Mouse (Mus musculus) liver, adult 2 months (tissue): Measurements from ENCODE around the gene Nptn. TPM values are rescaled to one million over a fixed set of nuclear protein-coding genes. Genes with fewer than 3 reads are reported as not detected.

Experiments
- DNase-seq: peaks from one replicate; pipeline ENCODE4 v3.0.0-alpha.2; 2011; ENCODE audit warnings: low read depth, low spot score; ENCODE audit errors: extremely low read depth
- H3K27ac ChIP-seq: fragments of 200-500 bp; replicated peaks from 2 replicates; pipeline ENCODE4 v1.5.1; 2012; ENCODE audit warnings: low read depth, mild to moderate bottlenecking, control low read depth, inconsistent platforms, low read length; ENCODE audit not compliant: insufficient read depth
- H3K27me3 ChIP-seq: fragments of 200-500 bp; 2 replicates; pipeline ENCODE4 v1.6.1; 2012; ENCODE audit warnings: mild to moderate bottlenecking, moderate library complexity, low read length, inconsistent platforms; ENCODE audit not compliant: control insufficient read depth, insufficient read depth
- H3K36me3 ChIP-seq: fragments of 200-500 bp; 2 replicates; pipeline ENCODE4 v1.6.1; 2012; ENCODE audit warnings: low read length, inconsistent platforms; ENCODE audit not compliant: control insufficient read depth, insufficient read depth
- H3K4me1 ChIP-seq: fragments of 200-500 bp; 2 replicates; pipeline ENCODE4 v1.6.1; 2011; ENCODE audit warnings: low read length; ENCODE audit not compliant: control insufficient read depth, insufficient read depth
- H3K4me3 ChIP-seq: fragments of 200-500 bp; 2 replicates; pipeline ENCODE4 v1.5.1; 2011; ENCODE audit warnings: low read depth, mild to moderate bottlenecking, control low read depth, low read length, moderate library complexity; ENCODE audit not compliant: insufficient read depth
- H3K79me2 ChIP-seq: fragments of 200-500 bp; 2 replicates; pipeline ENCODE4 v1.6.1; 2012; ENCODE audit warnings: inconsistent platforms, mild to moderate bottlenecking, low read length, moderate library complexity; ENCODE audit not compliant: control insufficient read depth, insufficient read depth
- H3K9ac ChIP-seq: fragments of 200-500 bp; 2 replicates; pipeline ENCODE4 v1.6.1; 2012; ENCODE audit warnings: low read depth, mild to moderate bottlenecking, control low read depth, inconsistent platforms, low read length
- CTCF ChIP-seq: fragments of 200-500 bp; IDR thresholded peaks from 2 replicates; pipeline ENCODE4 v1.5.1; 2011; ENCODE audit warnings: low read depth, low read length, control low read depth
- POLR2A ChIP-seq: fragments of 200-500 bp; IDR thresholded peaks from 2 replicates; pipeline ENCODE4 v1.6.1; 2011; ENCODE audit warnings: low read length, control low read depth; ENCODE audit not compliant: insufficient read depth; ENCODE audit errors: extremely low read depth
- WGBS: fragments of 180-500 bp; shearing (Covaris S2); methylation state at CpG from one replicate; pipeline ENCODE4 v1.1.7; 2018; 5-methylcytosine and 5-hydroxymethylcytosine counted together
- polyA plus RNA-seq: library from polyadenylated mRNA; depleted of rRNA; stranded (reverse); fragments of >200 nt; gene quantifications from 2 replicates; pipeline ENCODE4 v1.2.3, GENCODE M21; 2012
- total RNA-seq: library from RNA; depleted of rRNA; stranded (reverse); fragments of >200 nt; gene quantifications from 2 replicates; pipeline ENCODE4 v1.2.3, GENCODE M21; 2014

Gene Nptn
- total and polyA plus RNA-seq, 2 experiments: 65.2 to 115 TPM

GRCm38 (mm10) chr9:58681411-58681810 is 99.4 kb downstream of the Nptn start:
- TF ChIP-seq CTCF: no peak
- no peak for TF ChIP-seq POLR2A
- no peak overlapping the region for H3K27ac ChIP-seq

GRCm38 (mm10) chr9:58682106-58682505 is 100.1 kb downstream of the Nptn start:
- H3K4me1 ChIP-seq: no peaks in the 10 kb centered on the region
- no peaks in the 10 kb centered on the region for H3K36me3 ChIP-seq
- no peak overlapping the region for H3K9ac ChIP-seq
- H3K27ac ChIP-seq: no peak overlapping the region
- H3K27me3 ChIP-seq: no peaks in the 10 kb centered on the region
- no peak for TF ChIP-seq POLR2A
- TF ChIP-seq CTCF: no peak
- no peak for DNase-seq
- WGBS: 68% methylated on average over 6 of the region's 6 CpGs
- no peaks in the 10 kb centered on the region for H3K79me2 ChIP-seq
- H3K4me3 ChIP-seq: no peak overlapping the region

More at GRCm38 (mm10) chr9:58681411-58681810, 99.4 kb downstream of the Nptn start:
- WGBS: 83% methylated on average over 2 of the region's 2 CpGs
- Histone ChIP-seq H3K4me3 (no peak overlapping the region), H3K4me1 (no peaks in the 10 kb centered on the region), H3K36me3 (no peaks in the 10 kb centered on the region), H3K9ac (no peak overlapping the region), H3K79me2 (no peaks in the 10 kb centered on the region), H3K27me3 (no peaks in the 10 kb centered on the region)
- no peak for DNase-seq

GRCm38 (mm10) chr9:58683372-58683771 is 101.3 kb downstream of the Nptn start:
- DNase-seq: no peak
- Histone ChIP-seq H3K79me2 (no peaks in the 10 kb centered on the region), H3K4me3 (no peak overlapping the region), H3K27ac (no peak overlapping the region), H3K9ac (no peak overlapping the region), H3K4me1 (no peaks in the 10 kb centered on the region), H3K27me3 (no peaks in the 10 kb centered on the region), H3K36me3 (no peaks in the 10 kb centered on the region)
- TF ChIP-seq POLR2A: no peak
- no peak for TF ChIP-seq CTCF
- 85% methylated on average over 6 of the region's 6 CpGs for WGBS

GRCm38 (mm10) chr9:58685290-58685689 is 103.2 kb downstream of the Nptn start:
- no peak for TF ChIP-seq CTCF
- TF ChIP-seq POLR2A: no peak
- Histone ChIP-seq H3K36me3 (no peaks in the 10 kb centered on the region), H3K4me1 (no peaks in the 10 kb centered on the region), H3K9ac (no peak overlapping the region), H3K27me3 (no peaks in the 10 kb centered on the region), H3K4me3 (no peak overlapping the region), H3K79me2 (no peaks in the 10 kb centered on the region), H3K27ac (no peak overlapping the region)
- no peak for DNase-seq
- 80% methylated on average over 10 of the region's 10 CpGs for WGBS

- WGBS: 86% methylated on average over 4 of the region's 4 CpGs
- no peak overlapping the region for H3K4me3 ChIP-seq
- no peak for DNase-seq
Measured at GRCm38 (mm10) chr9:58688076-58688475, 106.0 kb downstream of the Nptn start.

GRCm38 (mm10) chr9:58690701-58691100 is 108.7 kb downstream of the Nptn start:
- TF ChIP-seq CTCF (no peak), POLR2A (no peak)
- no peaks in the 10 kb centered on the region for H3K79me2 ChIP-seq
- no peak overlapping the region for H3K9ac ChIP-seq
- H3K4me1 ChIP-seq: no peaks in the 10 kb centered on the region
- H3K27me3 ChIP-seq: no peaks in the 10 kb centered on the region
- no peak overlapping the region for H3K27ac ChIP-seq
- WGBS: 82% methylated on average over 4 of the region's 4 CpGs
- no peak for DNase-seq
- H3K4me3 ChIP-seq: no peak overlapping the region
- H3K36me3 ChIP-seq: no peaks in the 10 kb centered on the region

More at GRCm38 (mm10) chr9:58688076-58688475, 106.0 kb downstream of the Nptn start:
- Histone ChIP-seq H3K4me1 (no peaks in the 10 kb centered on the region), H3K36me3 (no peaks in the 10 kb centered on the region), H3K79me2 (no peaks in the 10 kb centered on the region), H3K9ac (no peak overlapping the region), H3K27ac (no peak overlapping the region), H3K27me3 (no peaks in the 10 kb centered on the region)
- no peak for TF ChIP-seq CTCF
- TF ChIP-seq POLR2A: no peak
